Mouse (Mus musculus) intestine, embryonic 15.5 days (tissue): Measurements from ENCODE around the gene Stk17b. TPM values are rescaled to one million over a fixed set of nuclear protein-coding genes. Genes with fewer than 3 reads are reported as not detected.
"Not testable (repeated sequence)": the region's sequence is repeated elsewhere in the genome, so short reads cannot be mapped to it uniquely, and the experiment has no call there.

ENCODE experiments used
- ATAC-seq: fragments of 200-750 bp; cut with Nextera tagmentation; 2 replicates; pipeline ENCODE4 v1.8.0; 2017; ENCODE audit warnings: moderate TSS enrichment, moderate library complexity
- H3K27ac ChIP-seq: fragments of 300-500 bp; sonication (generic); 2 replicates; pipeline ENCODE4 v1.5.1; 2015; ENCODE audit warnings: mild to moderate bottlenecking, inconsistent platforms
- H3K27me3 ChIP-seq: fragments of 300-500 bp; sonication (generic); replicated peaks from 2 replicates; pipeline ENCODE4 v1.6.1; 2015; ENCODE audit warnings: inconsistent platforms
- H3K36me3 ChIP-seq: fragments of 300-500 bp; sonication (generic); 2 replicates; pipeline ENCODE4 v1.6.1; 2015; ENCODE audit warnings: inconsistent platforms
- H3K4me1 ChIP-seq: fragments of 300-500 bp; sonication (generic); replicated peaks from 2 replicates; pipeline ENCODE4 v1.6.1; 2015; ENCODE audit warnings: inconsistent platforms
- H3K4me2 ChIP-seq: fragments of 300-500 bp; sonication (generic); replicated peaks from 2 replicates; pipeline ENCODE4 v1.6.1; 2015; ENCODE audit warnings: mild to moderate bottlenecking, inconsistent platforms
- H3K4me3 ChIP-seq: fragments of 300-500 bp; sonication (generic); replicated peaks from 2 replicates; pipeline ENCODE4 v1.5.1; 2015; ENCODE audit warnings: inconsistent platforms
- H3K9ac ChIP-seq: fragments of 300-500 bp; sonication (generic); 2 replicates; pipeline ENCODE4 v1.6.1; 2015; ENCODE audit warnings: inconsistent platforms
- H3K9me3 ChIP-seq: fragments of 300-500 bp; sonication (generic); 2 replicates; pipeline ENCODE4 v1.6.1; 2016; ENCODE audit warnings: inconsistent platforms
- WGBS: fragments of 180-500 bp; shearing (Covaris S2); methylation state at CpG from one replicate; pipeline ENCODE4 v1.1.7; 2015; 5-methylcytosine and 5-hydroxymethylcytosine counted together
- polyA plus RNA-seq: library from polyadenylated mRNA; unstranded; fragments of >200 nt; fragmentation: Nextera tagmentation; extraction: Ambion mirVana; gene quantifications from 2 replicates; pipeline ENCODE4 v1.2.1, GENCODE M21; 2015

The Stk17b gene
- polyA plus RNA-seq, 1 experiment from 2014 or later, result 15.4 TPM

GRCm38 (mm10) chr1:53711069-53711468 is 74.0 kb downstream of the Stk17b start:
- no peak overlapping the region for H3K27ac ChIP-seq
- no peak overlapping the region for H3K9ac ChIP-seq
- no peaks in the 10 kb centered on the region for H3K4me1 ChIP-seq
- WGBS, result 89% methylated on average over 9 of the region's 9 CpGs
- H3K4me2 ChIP-seq, result no peak overlapping the region
- ATAC-seq, result no peak
- no peak overlapping the region for H3K4me3 ChIP-seq
- no peaks in the 10 kb centered on the region for H3K36me3 ChIP-seq
- no peaks in the 10 kb centered on the region for H3K9me3 ChIP-seq
- no peaks in the 10 kb centered on the region for H3K27me3 ChIP-seq

GRCm38 (mm10) chr1:53709602-53710001 is 75.4 kb downstream of the Stk17b start:
- not testable (repeated sequence) for H3K4me1 ChIP-seq, H3K27me3 ChIP-seq, ATAC-seq, H3K4me2 ChIP-seq, H3K36me3 ChIP-seq, H3K4me3 ChIP-seq, H3K27ac ChIP-seq, H3K9ac ChIP-seq, H3K9me3 ChIP-seq
- 61% methylated on average over 5 of the region's 5 CpGs for WGBS

- 18% methylated on average over 42 of the region's 42 CpGs for WGBS
- Histone ChIP-seq H3K27me3 (no peaks in the 10 kb centered on the region), H3K4me3 (peak within 1 kb of the TSS; percentile 43), H3K9ac (no peak within 1 kb of the TSS), H3K9me3 (no peaks in the 10 kb centered on the region), H3K4me1 (no peaks in the 10 kb centered on the region), H3K36me3 (no peaks in the 10 kb centered on the region), H3K27ac (no peak within 1 kb of the TSS), H3K4me2 (peak within 1 kb of the TSS; percentile 94)
- peak; percentile 78; the same call in 1 of the 2 replicates for ATAC-seq
These were observed 78.3 kb downstream of the Stk17b start, which contains the start of gene Dnah7a for GRCm38 (mm10) chr1:53706431-53707361. Gene Dnah7a, minus strand, starts transcription at chr1:53706784.

Other genes starting within 250 kb of the Stk17b start
- 0.40 and 0.82 TPM in 2 replicates for gene Dnah7a, start 78.4 kb downstream of the Stk17b start, polyA plus RNA-seq